Mouse (Mus musculus) bone marrow macrophage, adult 2 months (primary cell): Measurements from ENCODE around the gene Ttc21a.

Experiments
- CTCF ChIP-seq: IDR thresholded peaks from 2 replicates; pipeline ENCODE4 v1.5.1; 2012; ENCODE audit warnings: low read depth, mild to moderate bottlenecking, low read length, moderate library complexity
- POLR2A ChIP-seq: IDR thresholded peaks from 2 replicates; pipeline ENCODE4 v1.6.1; 2012; ENCODE audit warnings: mild to moderate bottlenecking, low read depth, low read length, borderline replicate concordance

GRCm38 (mm10) chr9:120013251-120013820, 75.9 kb downstream of the Ttc21a start:
- no peak for TF ChIP-seq CTCF
- TF ChIP-seq POLR2A: no peak
